Mouse (Mus musculus): Measurements from ENCODE around the gene Fmo5. TPM values are rescaled to one million over a fixed set of nuclear protein-coding genes. Genes with fewer than 3 reads are reported as not detected.

Gene Fmo5
- total and polyA plus RNA-seq, 3 experiments = 0.39 to 0.55 (median 0.40) TPM

GRCm38 (mm10) chr3:97657655-97658411 lies 29.2 kb downstream of the Fmo5 start, which contains the start of gene Prkab2 (continued):
- no peak for TF ChIP-seq POLR2AphosphoS2 (IDR thresholded peaks at IDR 0.05; ENCODE audit: low read depth, low read length)
- TF ChIP-seq MXI1 (IDR thresholded peaks at IDR 0.05; ENCODE audit: low read depth, low read length) = peak; percentile 93
- TF ChIP-seq E2F4 (IDR thresholded peaks at IDR 0.05; ENCODE audit: insufficient replicate concordance, low read depth, low read length) = no peak
- TF ChIP-seq GABPA (IDR thresholded peaks at IDR 0.05; ENCODE audit: insufficient replicate concordance, low read depth, low read length) = no peak
- no peak for TF ChIP-seq EP300 (IDR thresholded peaks at IDR 0.05; ENCODE audit: low read length)
- TF ChIP-seq RAD21 (IDR thresholded peaks at IDR 0.05; ENCODE audit: low read depth, low read length) = no peak
- TF ChIP-seq MYC (IDR thresholded peaks at IDR 0.05; ENCODE audit: low read depth, low read length) = peak; percentile 56; the same call in 1 of the 2 replicates
- TF ChIP-seq NRF1 (IDR thresholded peaks at IDR 0.05; ENCODE audit: low read depth, low read length) = peak; percentile 85
- TF ChIP-seq JUN (IDR thresholded peaks at IDR 0.05; ENCODE audit: insufficient read depth, low read depth, low read length) = no peak
- TF ChIP-seq UBTF (IDR thresholded peaks at IDR 0.05; ENCODE audit: low read depth, low read length) = no peak

DNA sequence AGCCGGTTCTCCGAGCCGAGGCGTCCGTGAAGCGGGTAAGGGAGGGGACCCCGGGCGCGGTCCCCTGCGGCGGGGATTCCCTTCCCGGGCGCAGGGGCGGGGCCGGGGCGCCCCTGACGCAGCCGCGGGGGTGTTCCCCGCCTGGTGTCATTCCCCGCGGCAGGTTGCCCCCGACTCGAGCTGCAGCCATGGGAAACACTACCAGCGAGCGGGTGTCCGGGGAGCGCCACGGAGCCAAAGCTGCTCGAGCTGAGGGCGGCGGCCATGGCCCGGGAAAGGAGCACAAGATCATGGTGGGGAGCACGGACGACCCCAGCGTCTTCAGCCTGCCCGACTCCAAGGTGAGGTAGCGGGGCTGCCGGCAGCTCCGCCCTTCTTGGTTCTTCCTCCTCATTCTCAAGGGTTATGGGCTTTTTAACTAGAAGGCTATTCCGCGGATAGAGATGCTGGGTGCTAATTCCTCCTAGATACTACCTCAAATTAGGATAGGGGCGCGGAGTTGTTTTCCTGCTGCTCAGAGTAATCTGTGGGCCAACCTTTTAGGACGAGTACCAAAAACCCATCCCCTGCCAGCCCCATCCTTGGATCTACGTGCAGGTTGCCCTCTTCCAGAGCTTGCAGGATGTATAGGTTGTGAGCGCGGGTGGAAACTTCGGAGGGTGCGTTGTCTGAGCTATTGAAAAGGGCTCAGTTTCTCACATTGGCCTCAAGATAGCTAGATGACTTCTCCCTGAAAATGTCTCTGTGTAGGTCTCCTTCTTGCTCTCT lies 30.0 kb downstream of the Fmo5 start:
- in situ Hi-C loops (cut with MboI; ENCODE audit: low pct_ligation_motif_present, low pct_unique_long_range_greater_than_20kb, low sequenced_read_pairs) (no loop called here), dilution Hi-C loops (cut with MboI; ENCODE audit: extremely low pct_ligation_motif_present, extremely low pct_unique_long_range_greater_than_20kb, low sequenced_read_pairs) (no loop called here)
- DNase-seq (ENCODE audit: extremely low read depth) = no peak
- peaks cover 5% of the 10 kb centered on the region for H3K27me3 ChIP-seq (replicated peaks)
- TF ChIP-seq USF1 (IDR thresholded peaks at IDR 0.05; ENCODE audit: low read depth, low read length) (no peak), RCOR1 (conservative IDR thresholded peaks at IDR 0.05; ENCODE audit: low read depth, low read length) (no peak), MXI1 (IDR thresholded peaks at IDR 0.05; ENCODE audit: low read depth, low read length) (peak; percentile 62), ZC3H11A (IDR thresholded peaks at IDR 0.05; ENCODE audit: low read depth, low read length) (no peak), TBP (conservative IDR thresholded peaks at IDR 0.05; ENCODE audit: low read depth, low read length) (no peak), MAZ (IDR thresholded peaks at IDR 0.05; ENCODE audit: low read depth, low read length) (no peak), ETS1 (conservative IDR thresholded peaks at IDR 0.05; ENCODE audit: low read depth, low read length) (no peak), SIN3A (IDR thresholded peaks at IDR 0.05; ENCODE audit: low read length) (peak; percentile 82), BHLHE40 (IDR thresholded peaks at IDR 0.05; ENCODE audit: low read depth, low read length) (0 out of 2 replicates have a peak, but pooled peaks have one; percentile 13), GABPA (IDR thresholded peaks at IDR 0.05; ENCODE audit: insufficient replicate concordance, low read depth, low read length) (no peak), MAFK (IDR thresholded peaks at IDR 0.05; ENCODE audit: insufficient replicate concordance, low read length) (no peak), UBTF (IDR thresholded peaks at IDR 0.05; ENCODE audit: low read depth, low read length) (0 out of 2 replicates have a peak, but pooled peaks have one; percentile 28), EP300 (IDR thresholded peaks at IDR 0.05; ENCODE audit: low read length) (no peak), USF2 (conservative IDR thresholded peaks at IDR 0.05; ENCODE audit: low read depth, low read length) (no peak), PAX5 (IDR thresholded peaks at IDR 0.05; ENCODE audit: low read length) (no peak), KAT2A (IDR thresholded peaks at IDR 0.05; ENCODE audit: insufficient replicate concordance, low read length) (no peak), ZMIZ1 (IDR thresholded peaks at IDR 0.05; ENCODE audit: low read depth, low read length) (peak; percentile 28; the same call in 1 of the 2 replicates), CHD1 (IDR thresholded peaks at IDR 0.05; ENCODE audit: low read depth, low read length) (no peak), MAX (IDR thresholded peaks at IDR 0.05; ENCODE audit: low read length) (peak; percentile 57), JUND (conservative IDR thresholded peaks at IDR 0.05; ENCODE audit: low read depth, low read length) (no peak), CTCF (conservative IDR thresholded peaks at IDR 0.05 in 1 of 2, IDR thresholded peaks at IDR 0.05 in 1 of 2; ENCODE audit: low read depth in 2 of 2, low read length in 2 of 2) (no peak)
- H3K79me2 ChIP-seq (replicated peaks; ENCODE audit: control insufficient read depth, extremely low read depth, insufficient read depth, poor library complexity, severe bottlenecking) = no peaks in the 10 kb centered on the region
- peak overlapping the region; percentile 34; the same call in 1 of the 2 replicates for H3K9ac ChIP-seq (ENCODE audit: insufficient read depth, low read depth)
- peaks cover 5 to 37% of the 10 kb centered on the region in 2 experiments for H3K4me1 ChIP-seq (ENCODE audit: control insufficient read depth in 1 of 2, insufficient read depth in 2 of 2)
- H3K4me3 ChIP-seq (replicated peaks in 1 of 3; ENCODE audit: low read depth in 2 of 3, low read length in 2 of 3, poor library complexity in 1 of 3) = peak overlapping the region; percentile 58 to 78 (median 75)
- H3K4me2 ChIP-seq (ENCODE audit: insufficient read depth, low read depth, poor library complexity, severe bottlenecking) = peak overlapping the region; percentile 98
- peaks cover 0 to 13% of the 10 kb centered on the region in 2 experiments for H3K36me3 ChIP-seq (replicated peaks in 1 of 2; ENCODE audit: control insufficient read depth in 1 of 2, insufficient read depth in 1 of 2, low read length in 1 of 2)
- H3K9me3 ChIP-seq (replicated peaks; ENCODE audit: low read length) = peaks cover 7% of the 10 kb centered on the region
- no peak overlapping the region for H3K27ac ChIP-seq (ENCODE audit: insufficient read depth, low read depth)
